Mouse (Mus musculus): ENCODE data around the gene P2ry14.

DNA sequence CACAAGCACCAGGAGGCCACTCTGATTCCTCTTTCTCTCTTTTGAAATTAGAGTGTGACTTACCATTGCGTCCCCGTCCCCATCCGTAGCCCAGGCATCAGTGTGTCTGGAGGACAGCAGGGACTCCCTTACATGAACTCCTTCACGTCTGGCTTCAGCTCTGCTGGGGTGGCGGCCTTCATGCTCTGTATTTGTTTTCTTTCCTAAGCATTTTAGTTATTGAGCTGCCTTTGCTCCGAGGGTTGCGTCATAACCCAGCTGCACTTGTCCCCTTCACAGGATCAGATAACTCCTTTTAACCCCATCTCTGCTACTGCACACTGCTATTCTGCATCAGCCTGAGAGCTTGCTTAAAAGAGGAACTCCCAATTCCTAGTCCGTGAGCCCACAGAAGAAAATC lies 23.0 kb downstream of the P2ry14 start:
- TF ChIP-seq POLR2A (IDR thresholded peaks at IDR 0.05; ENCODE audit: extremely low read depth, insufficient read depth, low read length) (no peak), CTCF (IDR thresholded peaks at IDR 0.05; ENCODE audit: low read depth, low read length) (no peak)

Data from liver, adult 2 months (tissue).